Mouse (Mus musculus) limb, embryonic 13.5 days (tissue): ENCODE results near the gene Ascc3. TPM values are rescaled to one million over a fixed set of nuclear protein-coding genes. Genes with fewer than 3 reads are reported as not detected.

Source experiments
- ATAC-seq: fragments of 200-750 bp; cut with Nextera tagmentation; 2 replicates; pipeline ENCODE4 v1.8.0; 2017; ENCODE audit warnings: low read depth, moderate number of reproducible peaks, moderate TSS enrichment; ENCODE audit not compliant: low FRiP score
- H3K27ac ChIP-seq: fragments of 300-500 bp; sonication (generic); 2 replicates; pipeline ENCODE4 v1.5.1; 2015; ENCODE audit warnings: inconsistent platforms, mild to moderate bottlenecking, moderate library complexity
- H3K27me3 ChIP-seq: fragments of 300-500 bp; sonication (generic); 2 replicates; pipeline ENCODE4 v1.6.1; 2015; ENCODE audit warnings: mild to moderate bottlenecking, inconsistent platforms
- H3K36me3 ChIP-seq: fragments of 300-500 bp; sonication (generic); 2 replicates; pipeline ENCODE4 v1.6.1; 2015; ENCODE audit warnings: inconsistent platforms, mild to moderate bottlenecking, moderate library complexity
- H3K4me1 ChIP-seq: fragments of 300-500 bp; sonication (generic); 2 replicates; pipeline ENCODE4 v1.6.1; 2015; ENCODE audit warnings: inconsistent platforms
- H3K4me2 ChIP-seq: fragments of 300-500 bp; sonication (generic); replicated peaks from 2 replicates; pipeline ENCODE4 v1.6.1; 2015; ENCODE audit warnings: inconsistent platforms, mild to moderate bottlenecking, moderate library complexity
- H3K4me3 ChIP-seq: fragments of 300-500 bp; sonication (generic); 2 replicates; pipeline ENCODE4 v1.5.1; 2015; ENCODE audit warnings: moderate library complexity, mild to moderate bottlenecking, inconsistent platforms
- H3K9ac ChIP-seq: fragments of 300-500 bp; sonication (generic); 2 replicates; pipeline ENCODE4 v1.6.1; 2015; ENCODE audit warnings: mild to moderate bottlenecking, inconsistent platforms
- H3K9me3 ChIP-seq: fragments of 300-500 bp; sonication (generic); 2 replicates; pipeline ENCODE4 v1.6.1; 2016; ENCODE audit warnings: inconsistent platforms
- WGBS: fragments of 180-500 bp; shearing (Covaris S2); methylation state at CpG from one replicate; pipeline ENCODE4 v1.1.7; 2015; 5-methylcytosine and 5-hydroxymethylcytosine counted together
- polyA plus RNA-seq: library from polyadenylated mRNA; unstranded; fragments of >200 nt; fragmentation: Nextera tagmentation; extraction: Ambion mirVana; gene quantifications from 2 replicates; pipeline ENCODE4 v1.2.1, GENCODE M21; 2015

Gene Ascc3
- polyA plus RNA-seq, 1 experiment from 2014 or later: 23.0 TPM

GRCm38 (mm10) chr10:50896767-50897390 is 304.4 kb downstream of the Ascc3 start:
- H3K27me3 ChIP-seq: peaks cover 81% of the 10 kb centered on the region
- ATAC-seq: no peak
- no peak overlapping the region for H3K4me2 ChIP-seq
- no peaks in the 10 kb centered on the region for H3K9me3 ChIP-seq
- 9% methylated on average over 3 of the region's 3 CpGs for WGBS
- no peak overlapping the region for H3K9ac ChIP-seq
- no peak overlapping the region for H3K27ac ChIP-seq
- H3K4me3 ChIP-seq: no peak overlapping the region
- no peaks in the 10 kb centered on the region for H3K36me3 ChIP-seq
- peaks cover 19% of the 10 kb centered on the region for H3K4me1 ChIP-seq

- H3K4me3 ChIP-seq: peak overlapping the region; percentile 12; the same call in 1 of the 2 replicates
- peaks cover 13% of the 10 kb centered on the region for H3K4me1 ChIP-seq
- ATAC-seq: no peak
- no peak overlapping the region for H3K27ac ChIP-seq
- 1% methylated on average over 32 of the region's 32 CpGs for WGBS
- H3K9ac ChIP-seq: no peak overlapping the region
- no peak overlapping the region for H3K4me2 ChIP-seq
- H3K27me3 ChIP-seq: peaks cover 80% of the 10 kb centered on the region
- H3K9me3 ChIP-seq: no peaks in the 10 kb centered on the region
- no peaks in the 10 kb centered on the region for H3K36me3 ChIP-seq
Observed at GRCm38 (mm10) chr10:50897530-50898471, 305.3 kb downstream of the Ascc3 start.

GRCm38 (mm10) chr10:50898621-50899020 is 306.2 kb downstream of the Ascc3 start:
- no peak for ATAC-seq
- Histone ChIP-seq H3K4me2 (no peak overlapping the region), H3K9ac (no peak overlapping the region), H3K4me1 (peaks cover 16% of the 10 kb centered on the region), H3K36me3 (no peaks in the 10 kb centered on the region), H3K4me3 (no peak overlapping the region), H3K9me3 (no peaks in the 10 kb centered on the region), H3K27ac (no peak overlapping the region), H3K27me3 (peaks cover 79% of the 10 kb centered on the region)
- 18% methylated on average over 2 of the region's 2 CpGs for WGBS

GRCm38 (mm10) chr10:50899846-50900745 is 307.6 kb downstream of the Ascc3 start:
- WGBS: 2% methylated on average over 21 of the region's 21 CpGs
- H3K27me3 ChIP-seq: peaks cover 78% of the 10 kb centered on the region
- H3K4me1 ChIP-seq: peaks cover 18% of the 10 kb centered on the region
- peak overlapping the region; percentile 17; the same call in 1 of the 2 replicates for H3K4me3 ChIP-seq
- no peak overlapping the region for H3K27ac ChIP-seq
- ATAC-seq: no peak
- no peaks in the 10 kb centered on the region for H3K36me3 ChIP-seq
- peak overlapping the region; percentile 38; the same call in 1 of the 2 replicates for H3K4me2 ChIP-seq
- H3K9ac ChIP-seq: no peak overlapping the region
- no peaks in the 10 kb centered on the region for H3K9me3 ChIP-seq
